Mouse (Mus musculus): ENCODE results near the gene Ybx2. TPM values are rescaled to one million over a fixed set of nuclear protein-coding genes. Genes with fewer than 3 reads are reported as not detected.

The Ybx2 gene
- polyA plus RNA-seq, 1 experiment from 2014 or later, result 5.5 TPM

GRCm38 (mm10) chr11:69974907-69975306 lies 39.3 kb downstream of the Ybx2 start:
- H3K27me3 ChIP-seq (ENCODE audit: control insufficient read depth, insufficient read depth, low read length), result no peaks in the 10 kb centered on the region
- no peak overlapping the region for H3K9ac ChIP-seq (replicated peaks; ENCODE audit: low read length)
- H3K4me1 ChIP-seq (ENCODE audit: control insufficient read depth, insufficient read depth, low read length), result no peaks in the 10 kb centered on the region
- H3K36me3 ChIP-seq (replicated peaks; ENCODE audit: control insufficient read depth, insufficient read depth, low read depth, low read length), result peaks cover 3% of the 10 kb centered on the region
- ATAC-seq (replicated peaks; ENCODE audit: insufficient number of reproducible peaks, low FRiP score, low TSS enrichment, low read depth) (no peak), DNase-seq (ENCODE audit: low spot score) (no peak)
- WGBS, result 89% methylated on average over 2 of the region's 2 CpGs
- no peak overlapping the region for H3K4me2 ChIP-seq (ENCODE audit: low read depth, low read length)
- H3K9me3 ChIP-seq (replicated peaks; ENCODE audit: control insufficient read depth, low read length), result no peaks in the 10 kb centered on the region
- no peak overlapping the region for H3K27ac ChIP-seq (replicated peaks; ENCODE audit: low read depth, low read length)
- no peak overlapping the region for H3K4me3 ChIP-seq (ENCODE audit: low read depth, low read length)

DNA sequence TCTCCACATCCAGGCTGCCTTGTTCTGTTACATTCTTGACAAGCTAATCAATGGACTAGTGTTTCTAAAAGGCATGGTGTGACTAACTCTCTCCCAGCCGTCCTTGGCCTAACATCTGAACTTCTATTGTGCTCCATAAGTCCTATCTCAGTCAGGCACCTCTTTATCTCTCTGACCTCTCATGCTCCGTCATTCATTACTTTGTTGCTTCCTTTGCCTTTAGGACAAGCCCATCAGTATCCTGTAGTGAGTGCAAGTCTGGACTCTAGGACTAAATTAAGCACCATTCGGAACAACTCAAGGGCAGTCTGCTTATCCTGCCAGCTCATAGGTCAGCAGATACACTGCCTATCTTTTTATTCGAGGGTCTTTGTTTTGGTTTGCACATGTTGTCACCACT lies 40.7 kb downstream of the Ybx2 start:
- Histone ChIP-seq H3K4me2 (ENCODE audit: low read depth, low read length) (no peak overlapping the region), H3K36me3 (replicated peaks; ENCODE audit: control insufficient read depth, insufficient read depth, low read depth, low read length) (peaks cover 3% of the 10 kb centered on the region), H3K27me3 (ENCODE audit: control insufficient read depth, insufficient read depth, low read length) (no peaks in the 10 kb centered on the region), H3K27ac (replicated peaks; ENCODE audit: low read depth, low read length) (no peak overlapping the region), H3K4me1 (ENCODE audit: control insufficient read depth, insufficient read depth, low read length) (no peaks in the 10 kb centered on the region), H3K9me3 (replicated peaks; ENCODE audit: control insufficient read depth, low read length) (no peaks in the 10 kb centered on the region), H3K9ac (replicated peaks; ENCODE audit: low read length) (no peak overlapping the region), H3K4me3 (ENCODE audit: low read depth, low read length) (no peak overlapping the region)
- 82% methylated on average over 4 of the region's 4 CpGs for WGBS
- no peak for DNase-seq (ENCODE audit: low spot score)
- no peak for ATAC-seq (replicated peaks; ENCODE audit: insufficient number of reproducible peaks, low FRiP score, low TSS enrichment, low read depth)

DNA sequence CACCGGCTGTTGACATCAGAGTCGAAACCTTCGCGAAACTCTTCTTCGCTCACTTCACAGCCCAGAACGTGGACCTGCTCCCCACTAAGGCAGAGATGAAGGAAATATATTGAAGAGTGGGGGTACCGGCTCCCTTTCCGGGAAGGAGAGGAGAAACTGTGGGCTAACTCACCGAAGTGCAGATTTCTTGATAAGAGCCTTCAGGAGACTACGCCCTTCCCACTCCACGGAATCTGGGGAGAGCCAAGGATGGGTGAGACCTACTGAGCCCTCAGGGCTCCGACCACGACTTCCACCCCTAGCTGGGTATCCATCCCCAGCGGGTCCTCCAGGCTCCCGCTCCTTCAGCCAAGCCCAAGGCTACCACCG lies 44.2 kb downstream of the Ybx2 start:
- Histone ChIP-seq H3K27ac (replicated peaks; ENCODE audit: low read depth, low read length) (peak overlapping the region; percentile 99), H3K4me1 (ENCODE audit: control insufficient read depth, insufficient read depth, low read length) (peaks cover 4% of the 10 kb centered on the region), H3K4me3 (ENCODE audit: low read depth, low read length) (peak overlapping the region; percentile 99), H3K9ac (replicated peaks; ENCODE audit: low read length) (peak overlapping the region; percentile 99), H3K36me3 (replicated peaks; ENCODE audit: control insufficient read depth, insufficient read depth, low read depth, low read length) (peaks cover 2% of the 10 kb centered on the region), H3K4me2 (ENCODE audit: low read depth, low read length) (peak overlapping the region; percentile 68), H3K27me3 (ENCODE audit: control insufficient read depth, insufficient read depth, low read length) (no peaks in the 10 kb centered on the region), H3K9me3 (replicated peaks; ENCODE audit: control insufficient read depth, low read length) (no peaks in the 10 kb centered on the region)
- WGBS, result 3% methylated on average over 16 of the region's 16 CpGs
- DNase-seq (ENCODE audit: low spot score), result no peak
- ATAC-seq (replicated peaks; ENCODE audit: insufficient number of reproducible peaks, low FRiP score, low TSS enrichment, low read depth), result no peak; the same call in 1 of the 2 replicates

DNA sequence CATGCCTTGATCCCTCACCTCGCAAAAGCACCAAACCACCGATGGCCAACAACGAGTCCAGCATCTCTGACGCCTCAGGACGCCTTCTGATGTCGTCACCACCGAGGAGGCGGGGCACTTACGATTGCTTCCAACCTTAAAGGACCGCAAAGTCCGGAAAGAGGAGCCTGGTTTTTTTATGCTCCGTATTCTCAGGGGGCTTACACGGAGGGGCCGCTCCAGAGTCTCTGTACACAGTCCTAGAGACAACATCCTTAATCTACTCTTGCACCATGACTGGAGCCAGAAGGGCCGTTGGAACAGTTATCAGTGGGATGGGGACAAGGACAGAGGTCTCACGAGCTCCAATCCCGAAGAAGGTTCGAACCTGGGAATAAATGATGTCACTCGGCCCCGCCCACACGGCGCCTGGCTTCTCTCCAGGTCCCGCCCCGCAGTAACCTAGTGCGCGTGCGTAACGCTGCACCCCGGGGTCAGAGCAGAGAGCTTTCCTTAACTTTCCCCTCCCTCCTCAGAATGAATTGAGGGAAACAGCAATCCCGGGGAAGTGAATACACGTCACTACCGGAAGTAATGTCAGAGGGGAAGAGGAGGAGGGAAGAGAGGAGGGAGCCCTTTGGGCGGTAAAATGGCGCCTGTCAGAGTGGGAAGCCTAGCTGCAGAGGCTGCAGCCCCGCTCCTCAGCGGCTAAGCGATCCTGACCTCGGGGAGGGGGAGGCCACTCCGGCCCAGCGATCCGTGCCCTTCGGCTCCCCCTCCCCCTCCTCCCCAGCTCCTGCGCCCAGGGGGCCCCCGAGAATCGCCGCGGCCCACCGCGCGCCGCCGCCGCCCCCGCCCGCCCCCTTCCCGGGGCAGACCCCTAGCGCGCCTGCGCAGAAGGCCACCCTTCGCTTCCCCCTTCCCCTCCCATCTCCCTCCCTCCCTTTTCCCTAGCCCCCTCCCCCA lies 44.9 kb downstream of the Ybx2 start:
- H3K9ac ChIP-seq (replicated peaks; ENCODE audit: low read length), result peak overlapping the region; percentile 99
- H3K4me3 ChIP-seq (ENCODE audit: low read depth, low read length), result peak overlapping the region; percentile 99
- ATAC-seq (replicated peaks; ENCODE audit: insufficient number of reproducible peaks, low FRiP score, low TSS enrichment, low read depth), result peak; percentile 92
- peaks cover 4% of the 10 kb centered on the region for H3K4me1 ChIP-seq (ENCODE audit: control insufficient read depth, insufficient read depth, low read length)
- WGBS, result under 1% methylated on average over 36 of the region's 60 CpGs
- peak overlapping the region; percentile 99 for H3K27ac ChIP-seq (replicated peaks; ENCODE audit: low read depth, low read length)
- peak overlapping the region; percentile 68 for H3K4me2 ChIP-seq (ENCODE audit: low read depth, low read length)
- H3K36me3 ChIP-seq (replicated peaks; ENCODE audit: control insufficient read depth, insufficient read depth, low read depth, low read length), result no peaks in the 10 kb centered on the region; the same call in none of the 2 replicates
- no peaks in the 10 kb centered on the region for H3K9me3 ChIP-seq (replicated peaks; ENCODE audit: control insufficient read depth, low read length)
- DNase-seq (ENCODE audit: low spot score), result peak; percentile 100
- H3K27me3 ChIP-seq (ENCODE audit: control insufficient read depth, insufficient read depth, low read length), result no peaks in the 10 kb centered on the region

DNA sequence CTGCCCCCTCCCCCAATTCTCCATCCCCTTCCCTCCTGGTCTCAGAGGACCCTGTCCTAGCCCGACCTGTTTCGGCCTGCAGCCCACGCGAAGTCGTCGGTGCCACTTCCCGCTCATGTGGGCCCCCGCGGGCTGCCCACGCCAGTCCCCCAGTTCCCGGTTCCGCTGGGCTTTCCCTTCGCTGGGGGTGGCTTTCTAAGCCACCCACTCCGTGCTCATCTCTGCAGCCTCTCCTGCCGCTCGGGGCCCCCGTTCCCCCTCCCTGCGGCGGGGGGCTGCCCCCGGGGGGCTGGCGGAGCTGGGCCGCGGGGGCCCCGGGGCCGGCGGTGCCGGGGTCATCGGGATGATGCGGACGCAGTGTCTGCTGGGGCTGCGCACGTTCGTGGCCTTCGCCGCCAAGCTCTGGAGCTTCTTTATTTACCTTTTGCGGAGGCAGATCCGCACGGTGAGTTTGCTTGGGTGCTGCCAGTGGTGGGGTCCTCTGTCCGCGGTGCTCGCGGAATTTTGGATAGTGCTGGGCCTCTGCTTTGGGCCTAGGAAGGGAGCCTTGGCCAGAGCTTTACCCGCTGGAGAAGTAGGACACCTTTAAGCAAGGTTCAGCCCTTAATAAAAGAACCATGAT lies 45.7 kb downstream of the Ybx2 start, which contains the start of gene Ctdnep1:
TSS of gene Ctdnep1 (plus strand) at position 16 of the 622 bp plus-strand sequence.
- H3K4me3 ChIP-seq (ENCODE audit: low read depth, low read length), result peak within 1 kb of the TSS; percentile 99
- peak within 1 kb of the TSS; percentile 99 for H3K9ac ChIP-seq (replicated peaks; ENCODE audit: low read length)
- no peaks in the 10 kb centered on the region for H3K27me3 ChIP-seq (ENCODE audit: control insufficient read depth, insufficient read depth, low read length)
- peaks cover 4% of the 10 kb centered on the region for H3K4me1 ChIP-seq (ENCODE audit: control insufficient read depth, insufficient read depth, low read length)
- H3K9me3 ChIP-seq (replicated peaks; ENCODE audit: control insufficient read depth, low read length), result no peaks in the 10 kb centered on the region
- DNase-seq (ENCODE audit: low spot score), result peak; percentile 17
- H3K27ac ChIP-seq (replicated peaks; ENCODE audit: low read depth, low read length), result peak within 1 kb of the TSS; percentile 99
- under 1% methylated on average over 26 of the region's 43 CpGs for WGBS
- peak; percentile 33 for ATAC-seq (replicated peaks; ENCODE audit: insufficient number of reproducible peaks, low FRiP score, low TSS enrichment, low read depth)
- H3K36me3 ChIP-seq (replicated peaks; ENCODE audit: control insufficient read depth, insufficient read depth, low read depth, low read length), result no peaks in the 10 kb centered on the region; the same call in none of the 2 replicates
- H3K4me2 ChIP-seq (ENCODE audit: low read depth, low read length), result peak within 1 kb of the TSS; percentile 71

GRCm38 (mm10) chr11:69982225-69982624 lies 46.6 kb downstream of the Ybx2 start, which contains the start of gene Elp5:
Gene Elp5, minus strand, starts transcription at chr11:69982517.
- Histone ChIP-seq H3K4me2 (ENCODE audit: low read depth, low read length) (peak within 1 kb of the TSS; percentile 71), H3K36me3 (replicated peaks; ENCODE audit: control insufficient read depth, insufficient read depth, low read depth, low read length) (no peaks in the 10 kb centered on the region; the same call in none of the 2 replicates), H3K4me3 (ENCODE audit: low read depth, low read length) (peak within 1 kb of the TSS; percentile 99), H3K4me1 (ENCODE audit: control insufficient read depth, insufficient read depth, low read length) (peaks cover 4% of the 10 kb centered on the region), H3K27me3 (ENCODE audit: control insufficient read depth, insufficient read depth, low read length) (no peaks in the 10 kb centered on the region), H3K27ac (replicated peaks; ENCODE audit: low read depth, low read length) (peak within 1 kb of the TSS; percentile 99), H3K9me3 (replicated peaks; ENCODE audit: control insufficient read depth, low read length) (no peaks in the 10 kb centered on the region), H3K9ac (replicated peaks; ENCODE audit: low read length) (peak within 1 kb of the TSS; percentile 99)
- WGBS, result 58% methylated on average over 8 of the region's 8 CpGs
- DNase-seq (ENCODE audit: low spot score) (no peak), ATAC-seq (replicated peaks; ENCODE audit: insufficient number of reproducible peaks, low FRiP score, low TSS enrichment, low read depth) (no peak)

- 27% methylated on average over 5 of the region's 5 CpGs for WGBS
- Histone ChIP-seq H3K9me3 (replicated peaks; ENCODE audit: control insufficient read depth, low read length) (no peaks in the 10 kb centered on the region), H3K4me2 (ENCODE audit: low read depth, low read length) (peak overlapping the region; percentile 71), H3K27me3 (ENCODE audit: control insufficient read depth, insufficient read depth, low read length) (no peaks in the 10 kb centered on the region), H3K36me3 (replicated peaks; ENCODE audit: control insufficient read depth, insufficient read depth, low read depth, low read length) (no peaks in the 10 kb centered on the region; the same call in none of the 2 replicates), H3K4me1 (ENCODE audit: control insufficient read depth, insufficient read depth, low read length) (peaks cover 4% of the 10 kb centered on the region), H3K27ac (replicated peaks; ENCODE audit: low read depth, low read length) (no peak overlapping the region), H3K4me3 (ENCODE audit: low read depth, low read length) (peak overlapping the region; percentile 99), H3K9ac (replicated peaks; ENCODE audit: low read length) (peak overlapping the region; percentile 34)
- DNase-seq (ENCODE audit: low spot score), result peak; percentile 13
- no peak for ATAC-seq (replicated peaks; ENCODE audit: insufficient number of reproducible peaks, low FRiP score, low TSS enrichment, low read depth)
These were observed 47.3 kb downstream of the Ybx2 start for GRCm38 (mm10) chr11:69982877-69983276.

Data from embryonic facial prominence, embryonic 11.5 days (tissue).